Mouse (Mus musculus): ENCODE results near the gene Lenep. TPM values are rescaled to one million over a fixed set of nuclear protein-coding genes. Genes with fewer than 3 reads are reported as not detected.
A peak's percentile ranks its signal among the peaks of the same experiment; 100 is the strongest.

The Lenep gene
- total and polyA plus RNA-seq, 3 experiments, result not detected

DNA sequence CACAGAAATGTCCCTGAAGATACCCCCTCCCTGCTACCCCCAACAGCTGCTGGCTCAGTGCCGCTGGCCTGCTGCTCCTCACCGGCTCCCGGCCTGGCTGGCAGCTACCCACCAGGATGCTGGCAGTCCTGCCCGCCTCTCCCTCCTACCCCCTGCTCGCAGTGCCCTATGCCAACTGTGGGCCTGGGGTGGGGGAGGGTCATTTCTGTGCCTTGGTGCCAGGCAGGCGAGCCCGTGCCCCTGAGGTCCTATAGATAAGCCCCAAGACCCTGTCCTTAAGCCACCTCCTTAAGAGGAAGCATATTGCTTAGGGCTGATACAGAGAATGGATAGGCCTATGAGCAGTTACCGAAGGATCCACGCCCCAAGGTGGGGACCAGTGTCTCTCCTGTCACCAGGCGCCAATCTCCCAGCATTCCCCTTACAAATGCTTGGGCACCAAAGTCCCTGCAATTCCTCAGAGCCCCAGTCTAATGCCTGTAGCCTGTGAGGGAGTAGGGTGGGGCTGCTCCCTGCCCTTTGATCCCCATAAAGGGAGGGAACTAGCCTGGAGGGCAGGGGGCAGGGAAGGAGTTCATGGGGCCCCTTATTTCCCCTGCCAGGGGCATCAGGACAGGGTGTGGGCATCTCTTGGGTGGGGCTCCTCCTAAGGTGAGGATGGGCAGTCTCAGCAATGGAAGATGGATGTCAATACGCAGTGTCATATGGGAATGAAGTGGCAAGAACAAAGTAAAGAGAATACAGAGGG is 14.3 kb downstream of the Lenep start:
- Histone ChIP-seq H3K27ac (ENCODE audit: insufficient read depth, low read depth) (peak overlapping the region; percentile 99), H3K4me2 (ENCODE audit: insufficient read depth, low read depth, poor library complexity, severe bottlenecking) (peak overlapping the region; percentile 79), H3K4me1 (ENCODE audit: control insufficient read depth in 1 of 2, insufficient read depth in 2 of 2) (peaks cover 17 to 70% of the 10 kb centered on the region in 2 experiments), H3K36me3 (replicated peaks in 1 of 2; ENCODE audit: control insufficient read depth in 1 of 2, insufficient read depth in 1 of 2, low read length in 1 of 2) (peaks cover 11 to 18% of the 10 kb centered on the region in 2 experiments), H3K9me3 (replicated peaks; ENCODE audit: low read length) (no peaks in the 10 kb centered on the region), H3K27me3 (replicated peaks) (no peaks in the 10 kb centered on the region), H3K79me2 (replicated peaks; ENCODE audit: control insufficient read depth, extremely low read depth, insufficient read depth, poor library complexity, severe bottlenecking) (peaks cover 57% of the 10 kb centered on the region), H3K4me3 (replicated peaks in 1 of 3; ENCODE audit: low read depth in 2 of 3, low read length in 2 of 3, poor library complexity in 1 of 3) (peak overlapping the region; percentile 63 to 71 (median 64)), H3K9ac (ENCODE audit: insufficient read depth, low read depth) (peak overlapping the region; percentile 73)
- no peak for TF ChIP-seq TBP (conservative IDR thresholded peaks at IDR 0.05; ENCODE audit: low read depth, low read length)
- TF ChIP-seq MAZ (IDR thresholded peaks at IDR 0.05; ENCODE audit: low read depth, low read length), result no peak
- TF ChIP-seq POLR2AphosphoS2 (IDR thresholded peaks at IDR 0.05; ENCODE audit: low read depth, low read length), result no peak
- no peak for TF ChIP-seq POLR2A (IDR thresholded peaks at IDR 0.05; ENCODE audit: low read depth, low read length)
- TF ChIP-seq SIN3A (IDR thresholded peaks at IDR 0.05; ENCODE audit: low read length), result 0 out of 2 replicates have a peak, but pooled peaks have one; percentile 11
- no peak for TF ChIP-seq NELFE (IDR thresholded peaks at IDR 0.05; ENCODE audit: low read depth, low read length)
- in situ Hi-C loops (cut with MboI; ENCODE audit: low pct_ligation_motif_present, low pct_unique_long_range_greater_than_20kb, low sequenced_read_pairs), result no loop called here
- no peak for DNase-seq (ENCODE audit: extremely low read depth)
- dilution Hi-C loops (cut with MboI; ENCODE audit: extremely low pct_ligation_motif_present, extremely low pct_unique_long_range_greater_than_20kb, low sequenced_read_pairs), result no loop called here

DNA sequence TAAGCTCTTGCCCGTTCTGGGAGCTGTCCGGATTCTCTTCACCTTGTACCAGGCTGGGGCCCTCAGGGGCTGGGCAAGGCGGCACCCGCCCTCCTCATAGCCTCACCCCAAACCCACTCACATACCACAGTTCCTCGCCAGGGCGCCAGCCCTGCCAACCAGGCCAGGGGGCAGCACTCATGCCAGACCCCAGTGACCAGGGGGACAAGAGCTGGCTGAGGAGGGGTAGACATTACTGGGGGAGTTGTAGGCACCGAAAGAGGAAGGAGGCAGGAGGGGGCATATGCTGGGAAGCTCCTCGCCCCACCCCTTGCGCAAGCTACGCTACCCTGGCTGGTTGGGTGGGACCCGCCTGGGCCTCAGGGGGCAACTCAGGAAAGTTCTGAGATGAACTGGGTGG is 15.0 kb downstream of the Lenep start:
- Histone ChIP-seq H3K9me3 (replicated peaks; ENCODE audit: low read length) (no peaks in the 10 kb centered on the region), H3K4me2 (ENCODE audit: insufficient read depth, low read depth, poor library complexity, severe bottlenecking) (peak overlapping the region; percentile 79), H3K27ac (ENCODE audit: insufficient read depth, low read depth) (peak overlapping the region; percentile 99), H3K79me2 (replicated peaks; ENCODE audit: control insufficient read depth, extremely low read depth, insufficient read depth, poor library complexity, severe bottlenecking) (peaks cover 58% of the 10 kb centered on the region), H3K4me1 (ENCODE audit: control insufficient read depth in 1 of 2, insufficient read depth in 2 of 2) (peaks cover 17 to 76% of the 10 kb centered on the region in 2 experiments), H3K27me3 (replicated peaks) (no peaks in the 10 kb centered on the region), H3K9ac (ENCODE audit: insufficient read depth, low read depth) (peak overlapping the region; percentile 73), H3K4me3 (replicated peaks in 1 of 3; ENCODE audit: low read depth in 2 of 3, low read length in 2 of 3, poor library complexity in 1 of 3) (peak overlapping the region; percentile 63 to 71 (median 64)), H3K36me3 (replicated peaks in 1 of 2; ENCODE audit: control insufficient read depth in 1 of 2, insufficient read depth in 1 of 2, low read length in 1 of 2) (peaks cover 11 to 23% of the 10 kb centered on the region in 2 experiments)
- in situ Hi-C loops (cut with MboI; ENCODE audit: low pct_ligation_motif_present, low pct_unique_long_range_greater_than_20kb, low sequenced_read_pairs), result no loop called here
- no peak for DNase-seq (ENCODE audit: extremely low read depth)
- TF ChIP-seq MYC (IDR thresholded peaks at IDR 0.05; ENCODE audit: low read depth, low read length), result no peak
- TF ChIP-seq NRF1 (IDR thresholded peaks at IDR 0.05; ENCODE audit: low read depth, low read length), result 0 out of 2 replicates have a peak, but pooled peaks have one; percentile 46
- no peak for TF ChIP-seq ZC3H11A (IDR thresholded peaks at IDR 0.05; ENCODE audit: low read depth, low read length)
- TF ChIP-seq MAZ (IDR thresholded peaks at IDR 0.05; ENCODE audit: low read depth, low read length), result peak; percentile 24; the same call in 1 of the 2 replicates
- peak; percentile 14; the same call in 1 of the 2 replicates for TF ChIP-seq ELF1 (IDR thresholded peaks at IDR 0.05; ENCODE audit: low read depth, low read length)
- dilution Hi-C loops (cut with MboI; ENCODE audit: extremely low pct_ligation_motif_present, extremely low pct_unique_long_range_greater_than_20kb, low sequenced_read_pairs), result no loop called here
